Mouse (Mus musculus) lung, embryonic 16.5 days (tissue): Measurements from ENCODE around the gene Ifit2. TPM values are rescaled to one million over a fixed set of nuclear protein-coding genes. Genes with fewer than 3 reads are reported as not detected.

Source experiments
- ATAC-seq: fragments of 200-750 bp; cut with Nextera tagmentation; 2 replicates; pipeline ENCODE4 v1.8.0; 2017; ENCODE audit warnings: low read depth, mild to moderate bottlenecking, moderate library complexity
- H3K27ac ChIP-seq: fragments of 300-500 bp; sonication (generic); 2 replicates; pipeline ENCODE4 v1.5.1; 2014; ENCODE audit warnings: mild to moderate bottlenecking, control low read depth, low read length
- H3K27me3 ChIP-seq: fragments of 300-500 bp; sonication (generic); 2 replicates; pipeline ENCODE4 v1.6.1; 2014; ENCODE audit warnings: low read depth, low read length, mixed read lengths; ENCODE audit not compliant: control insufficient read depth, insufficient read depth
- H3K36me3 ChIP-seq: fragments of 300-500 bp; sonication (generic); 2 replicates; pipeline ENCODE4 v1.6.1; 2014; ENCODE audit warnings: low read length; ENCODE audit not compliant: control insufficient read depth, insufficient read depth
- H3K4me1 ChIP-seq: fragments of 300-500 bp; sonication (generic); replicated peaks from 2 replicates; pipeline ENCODE4 v1.6.1; 2014; ENCODE audit warnings: low read length, mixed read lengths; ENCODE audit not compliant: control insufficient read depth, insufficient read depth
- H3K4me2 ChIP-seq: fragments of 300-500 bp; sonication (generic); 2 replicates; pipeline ENCODE4 v1.6.1; 2014; ENCODE audit warnings: low read depth, low read length, control low read depth
- H3K4me3 ChIP-seq: fragments of 300-500 bp; sonication (generic); 2 replicates; pipeline ENCODE4 v1.5.1; 2014; ENCODE audit warnings: mild to moderate bottlenecking, low read length, control low read depth
- H3K9ac ChIP-seq: fragments of 300-500 bp; sonication (generic); 2 replicates; pipeline ENCODE4 v1.6.1; 2014; ENCODE audit warnings: low read length, control low read depth
- H3K9me3 ChIP-seq: fragments of 300-500 bp; sonication (generic); 2 replicates; pipeline ENCODE4 v1.6.1; 2016; ENCODE audit warnings: low read length; ENCODE audit not compliant: control insufficient read depth
- WGBS: fragments of 180-500 bp; shearing (Covaris S2); extraction: QIAGEN DNeasy Blood & Tissue Kit; methylation state at CpG from one replicate; pipeline ENCODE4 v1.1.7; 2014; 5-methylcytosine and 5-hydroxymethylcytosine counted together
- polyA plus RNA-seq: library from polyadenylated mRNA; unstranded; fragments of >200 nt; fragmentation: Nextera tagmentation; extraction: Ambion mirVana; gene quantifications from 2 replicates; pipeline ENCODE4 v1.2.1, GENCODE M21; 2015

Gene Ifit2
- 10.7 and 13.0 TPM in 2 replicates for polyA plus RNA-seq

DNA sequence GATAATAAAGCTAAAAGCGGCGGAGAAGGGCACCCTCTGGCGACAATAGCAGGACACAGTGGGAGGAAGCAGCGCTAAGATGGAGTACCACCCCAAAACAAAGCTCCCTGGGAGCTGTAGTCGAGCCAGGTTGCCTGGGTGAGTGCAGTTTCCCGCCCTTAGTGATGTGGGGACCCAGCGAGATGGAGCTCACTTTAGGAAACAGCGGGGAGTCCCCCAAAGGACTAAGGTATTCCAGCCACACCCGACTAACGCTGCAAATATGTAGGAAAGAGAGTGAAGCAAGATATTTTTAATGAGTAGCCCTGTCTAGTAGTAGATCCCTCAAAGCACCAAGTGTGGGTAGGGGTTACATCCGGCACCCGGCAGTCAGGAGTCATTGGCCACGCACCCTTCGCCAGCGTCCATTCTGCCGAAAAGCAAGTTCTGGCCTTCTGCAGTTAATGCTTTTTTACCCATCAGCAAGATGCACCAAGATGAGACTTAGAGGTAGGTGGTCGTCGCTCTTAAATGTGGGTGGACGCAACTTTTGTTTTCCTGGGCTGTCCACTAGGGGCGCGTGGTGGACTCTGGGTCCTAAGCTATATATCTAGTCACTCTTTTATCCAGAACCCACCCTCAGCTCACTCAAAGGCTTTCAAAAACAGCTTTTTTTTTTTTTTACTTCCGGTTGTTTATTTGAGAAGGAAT is at the start of gene Ifit2:
Gene Ifit2, plus strand, starts transcription at position 161 of the 690 bp plus-strand sequence.
- Histone ChIP-seq H3K4me1 (peaks cover 21% of the 10 kb centered on the region), H3K36me3 (no peaks in the 10 kb centered on the region), H3K27ac (peak within 1 kb of the TSS; percentile 77), H3K9me3 (0 out of 2 replicates have a peak, but pooled peaks cover 2% of the 10 kb centered on the region), H3K4me2 (peak within 1 kb of the TSS; percentile 71), H3K9ac (peak within 1 kb of the TSS; percentile 60), H3K4me3 (peak within 1 kb of the TSS; percentile 62), H3K27me3 (no peaks in the 10 kb centered on the region)
- peak; percentile 92 for ATAC-seq
- WGBS, result under 1% methylated on average over 22 of the region's 22 CpGs

DNA sequence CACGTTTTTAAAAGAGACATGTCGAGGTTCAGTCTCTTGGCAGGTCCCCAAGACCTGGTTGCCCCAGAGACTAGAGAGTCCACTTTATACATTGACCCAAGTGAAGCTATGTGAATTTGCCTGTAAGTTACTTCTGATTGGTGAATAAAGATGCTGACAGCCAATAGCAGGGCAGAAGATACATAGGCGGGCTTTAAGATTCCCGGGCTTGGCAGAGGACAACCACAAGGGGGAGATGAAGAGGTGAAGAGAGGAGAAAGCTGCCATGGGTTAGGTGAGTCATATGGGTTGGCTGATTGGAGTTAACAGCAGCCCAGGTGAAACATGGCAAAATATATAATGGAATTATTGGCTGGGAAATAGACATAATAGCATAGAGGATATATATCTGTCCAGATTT is 49.7 kb upstream of the Ifit2 start:
- no peaks in the 10 kb centered on the region for H3K4me1 ChIP-seq
- H3K4me3 ChIP-seq, result no peak overlapping the region
- no peak overlapping the region for H3K4me2 ChIP-seq
- H3K27me3 ChIP-seq, result no peaks in the 10 kb centered on the region
- WGBS, result 33% methylated on average over 4 of the region's 4 CpGs
- ATAC-seq, result peak; percentile 71
- H3K36me3 ChIP-seq, result peaks cover 3% of the 10 kb centered on the region; the same call in 1 of the 2 replicates
- H3K9me3 ChIP-seq, result no peaks in the 10 kb centered on the region
- no peak overlapping the region for H3K27ac ChIP-seq
- no peak overlapping the region for H3K9ac ChIP-seq

DNA sequence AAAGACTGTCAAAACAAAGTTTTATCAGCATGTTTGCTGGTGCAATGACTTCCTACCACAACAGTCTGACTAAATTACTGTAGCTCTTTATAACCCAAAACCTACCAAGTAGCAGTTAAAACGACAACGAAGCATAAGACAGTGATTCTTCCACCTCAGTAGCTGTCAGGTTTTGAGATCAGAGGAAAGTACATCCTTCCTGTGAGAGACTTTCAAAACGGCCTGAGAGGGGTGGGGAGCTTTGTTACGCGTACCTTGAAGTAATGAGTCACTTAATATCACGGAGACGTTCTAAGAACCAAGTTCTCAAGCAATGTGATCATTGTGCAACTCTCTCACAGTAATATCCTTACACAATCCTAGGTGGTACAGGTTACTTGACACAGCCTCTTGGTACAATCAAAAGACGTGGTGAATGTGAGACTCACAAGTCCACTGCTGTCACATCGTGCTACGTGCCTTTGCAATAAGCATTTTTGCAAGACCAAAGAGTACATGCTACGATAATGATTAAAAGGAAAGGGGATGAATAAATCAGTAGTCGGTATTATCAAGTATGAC is 45.3 kb upstream of the Ifit2 start:
- Histone ChIP-seq H3K4me3 (no peak overlapping the region), H3K36me3 (0 out of 2 replicates have a peak, but pooled peaks cover 2% of the 10 kb centered on the region), H3K27ac (no peak overlapping the region), H3K9me3 (no peaks in the 10 kb centered on the region), H3K4me2 (no peak overlapping the region), H3K9ac (no peak overlapping the region), H3K27me3 (no peaks in the 10 kb centered on the region), H3K4me1 (no peaks in the 10 kb centered on the region)
- peak; percentile 31; the same call in 1 of the 2 replicates for ATAC-seq
- WGBS, result 74% methylated on average over 12 of the region's 12 CpGs

DNA sequence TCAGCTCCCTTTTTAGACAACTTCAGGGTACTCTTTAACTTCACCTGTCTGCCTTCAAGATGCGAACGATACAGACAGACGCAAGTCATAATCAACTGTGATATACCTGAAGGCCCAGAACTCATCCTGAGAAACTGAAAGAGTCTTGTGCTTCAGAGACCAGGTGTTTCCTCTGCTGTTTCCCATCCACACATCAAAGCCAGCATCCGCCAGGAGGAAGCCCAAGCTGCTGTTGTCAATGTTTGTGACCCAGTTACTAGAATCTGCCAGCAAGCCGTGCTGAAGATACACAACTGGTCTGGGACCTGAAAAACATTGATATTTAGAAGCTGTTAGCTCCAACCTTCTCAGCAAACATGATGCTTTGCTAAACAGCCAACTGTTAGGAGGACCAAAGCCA is 39.8 kb upstream of the Ifit2 start:
- Histone ChIP-seq H3K9me3 (no peaks in the 10 kb centered on the region), H3K27me3 (no peaks in the 10 kb centered on the region), H3K36me3 (0 out of 2 replicates have a peak, but pooled peaks cover 2% of the 10 kb centered on the region), H3K4me1 (no peaks in the 10 kb centered on the region; the same call in 1 of the 2 replicates), H3K9ac (no peak overlapping the region), H3K4me2 (no peak overlapping the region), H3K27ac (no peak overlapping the region), H3K4me3 (no peak overlapping the region)
- WGBS, result 49% methylated on average over 5 of the region's 5 CpGs
- no peak for ATAC-seq

DNA sequence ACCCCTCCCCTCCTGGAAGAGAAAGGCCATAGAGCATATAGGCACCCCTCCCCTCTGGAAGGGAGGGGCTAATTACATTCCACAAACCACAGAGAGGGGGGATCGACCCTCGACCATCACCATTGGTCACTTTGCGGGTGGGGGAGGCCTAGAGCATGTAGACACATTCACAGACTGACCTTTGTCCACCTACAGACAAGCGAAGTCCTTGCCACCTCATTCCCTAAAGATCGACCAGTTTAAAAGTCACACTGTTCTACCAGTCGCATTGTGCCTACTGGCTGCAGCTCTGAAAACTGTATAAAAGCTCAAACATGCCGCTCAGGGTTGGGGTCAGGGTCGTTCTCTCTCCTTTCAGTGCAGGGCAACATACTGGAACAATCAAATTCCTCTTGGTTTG is 39.0 kb upstream of the Ifit2 start:
- H3K9me3 ChIP-seq, result no peaks in the 10 kb centered on the region
- no peak overlapping the region for H3K9ac ChIP-seq
- H3K36me3 ChIP-seq, result no peaks in the 10 kb centered on the region
- ATAC-seq, result no peak
- no peaks in the 10 kb centered on the region for H3K27me3 ChIP-seq
- no peak overlapping the region for H3K27ac ChIP-seq
- H3K4me1 ChIP-seq, result no peaks in the 10 kb centered on the region; the same call in 1 of the 2 replicates
- WGBS, result 45% methylated on average over 8 of the region's 8 CpGs
- H3K4me3 ChIP-seq, result no peak overlapping the region
- H3K4me2 ChIP-seq, result no peak overlapping the region

DNA sequence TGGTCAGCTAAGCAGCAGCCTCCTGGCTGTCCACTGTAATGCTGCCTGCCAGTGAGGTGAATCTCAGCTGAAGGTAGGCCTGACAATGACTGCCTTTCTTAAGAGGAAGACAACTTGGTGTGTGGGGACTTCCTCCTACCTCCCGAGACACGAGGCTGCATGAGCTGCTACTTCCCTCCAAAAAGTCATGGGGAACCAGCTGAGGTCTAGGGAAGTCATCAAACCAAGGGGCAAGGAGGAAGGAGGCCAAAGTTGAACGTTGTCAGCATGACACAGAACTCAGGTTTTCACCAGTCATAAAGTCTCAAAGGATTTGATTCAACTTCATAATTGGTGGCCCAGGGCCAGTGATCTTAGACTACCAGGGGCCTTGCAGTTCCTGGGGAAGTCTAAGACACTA is 34.8 kb upstream of the Ifit2 start:
- no peak overlapping the region for H3K4me2 ChIP-seq
- ATAC-seq, result no peak
- H3K4me1 ChIP-seq, result no peaks in the 10 kb centered on the region; the same call in 1 of the 2 replicates
- 77% methylated on average over 3 of the region's 3 CpGs for WGBS
- H3K4me3 ChIP-seq, result no peak overlapping the region
- no peaks in the 10 kb centered on the region for H3K27me3 ChIP-seq
- H3K27ac ChIP-seq, result no peak overlapping the region
- H3K36me3 ChIP-seq, result no peaks in the 10 kb centered on the region
- no peak overlapping the region for H3K9ac ChIP-seq
- no peaks in the 10 kb centered on the region for H3K9me3 ChIP-seq

DNA sequence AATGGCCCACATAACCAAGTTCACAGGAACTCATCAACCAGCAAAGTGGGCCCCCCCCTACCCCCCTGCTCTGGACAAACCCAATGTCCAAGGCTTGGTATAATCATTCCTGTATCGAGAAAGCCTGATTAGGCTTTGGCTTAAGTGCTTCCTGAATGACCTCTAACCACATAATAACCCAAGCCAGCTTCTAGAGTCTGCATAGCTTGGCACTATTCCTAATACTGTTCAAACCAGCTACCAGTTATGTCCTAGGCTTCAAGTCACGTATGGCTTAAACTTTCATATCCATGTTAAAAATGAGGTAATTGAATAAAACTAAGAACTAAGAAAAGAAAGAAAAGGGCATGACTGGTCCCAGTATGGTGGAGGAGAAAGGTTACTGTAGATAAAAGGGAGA is 34.1 kb upstream of the Ifit2 start:
- Histone ChIP-seq H3K36me3 (no peaks in the 10 kb centered on the region), H3K4me2 (no peak overlapping the region), H3K27me3 (no peaks in the 10 kb centered on the region), H3K9me3 (no peaks in the 10 kb centered on the region), H3K27ac (no peak overlapping the region), H3K4me3 (no peak overlapping the region), H3K4me1 (no peaks in the 10 kb centered on the region; the same call in 1 of the 2 replicates), H3K9ac (no peak overlapping the region)
- 71% methylated on average over 2 of the region's 2 CpGs for WGBS
- ATAC-seq, result no peak

DNA sequence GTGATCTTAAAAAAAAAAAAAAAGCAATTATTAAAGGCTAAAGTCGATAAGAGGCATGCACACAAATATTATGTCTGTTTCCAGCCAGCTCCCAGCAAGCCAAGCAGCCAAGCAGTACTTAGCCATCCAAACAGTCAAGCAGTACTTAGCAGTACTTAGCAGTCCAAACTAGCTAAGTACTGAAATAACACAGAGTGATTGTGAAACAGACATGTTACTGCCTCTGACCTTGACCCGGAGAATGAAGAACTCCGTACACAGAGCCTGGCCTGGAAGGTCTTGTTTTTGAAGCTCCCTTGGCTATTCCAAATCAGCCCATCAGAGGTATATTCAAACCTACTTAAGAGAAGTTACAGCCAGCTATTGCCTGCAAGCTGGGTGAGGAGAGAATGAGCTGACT is 33.3 kb upstream of the Ifit2 start:
- no peak for ATAC-seq
- WGBS, result 73% methylated on average over 3 of the region's 3 CpGs
- no peak overlapping the region for H3K9ac ChIP-seq
- H3K4me3 ChIP-seq, result no peak overlapping the region
- no peaks in the 10 kb centered on the region for H3K9me3 ChIP-seq
- H3K4me2 ChIP-seq, result no peak overlapping the region
- H3K4me1 ChIP-seq, result no peaks in the 10 kb centered on the region
- no peak overlapping the region for H3K27ac ChIP-seq
- H3K36me3 ChIP-seq, result 0 out of 2 replicates have a peak, but pooled peaks cover 2% of the 10 kb centered on the region
- H3K27me3 ChIP-seq, result no peaks in the 10 kb centered on the region

DNA sequence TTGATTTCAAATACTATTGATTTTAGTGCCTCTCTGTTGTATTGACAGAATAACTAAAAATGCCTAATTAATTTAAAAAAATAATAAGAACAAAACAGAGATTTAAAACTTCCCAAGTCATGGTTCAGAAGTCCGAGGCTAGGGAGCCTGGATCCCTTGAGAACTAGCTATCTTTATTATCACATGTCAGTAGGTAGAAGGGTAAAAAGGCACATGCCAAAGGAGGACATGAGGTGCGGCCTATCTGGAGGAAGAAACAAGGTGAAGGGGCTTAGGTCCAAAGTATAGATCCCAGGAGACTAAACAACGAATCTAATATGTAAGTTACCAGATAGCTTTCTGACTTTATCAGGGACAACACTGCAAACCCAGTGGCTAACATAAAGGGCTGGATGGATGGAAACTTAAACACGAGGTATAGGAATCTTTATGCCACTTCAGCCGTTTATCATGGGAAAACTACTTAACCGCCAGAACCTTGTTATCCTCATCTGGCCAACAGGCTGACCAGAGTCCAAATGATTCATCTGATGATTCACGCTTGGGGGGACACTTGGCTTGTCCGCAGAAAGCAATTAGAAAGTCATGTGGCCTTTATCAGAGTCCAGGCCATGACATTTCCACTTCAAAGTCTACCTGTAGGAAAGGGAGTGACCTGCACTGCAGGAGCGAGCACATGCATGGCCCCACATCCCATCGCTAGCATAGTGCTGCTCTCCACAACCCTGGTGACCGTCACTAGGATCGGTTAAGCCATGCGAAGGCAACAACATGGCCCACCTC is 32.5 kb upstream of the Ifit2 start:
- no peak overlapping the region for H3K4me3 ChIP-seq
- no peaks in the 10 kb centered on the region for H3K27me3 ChIP-seq
- H3K27ac ChIP-seq, result no peak overlapping the region
- no peak overlapping the region for H3K4me2 ChIP-seq
- no peak overlapping the region for H3K9ac ChIP-seq
- H3K4me1 ChIP-seq, result no peaks in the 10 kb centered on the region
- H3K9me3 ChIP-seq, result no peaks in the 10 kb centered on the region
- 89% methylated on average over 13 of the region's 13 CpGs for WGBS
- 0 out of 2 replicates have a peak, but pooled peaks cover 2% of the 10 kb centered on the region for H3K36me3 ChIP-seq
- no peak for ATAC-seq
